13 mouse cellular contexts compared by ENCODE assay signal in the genomic region with DNA sequence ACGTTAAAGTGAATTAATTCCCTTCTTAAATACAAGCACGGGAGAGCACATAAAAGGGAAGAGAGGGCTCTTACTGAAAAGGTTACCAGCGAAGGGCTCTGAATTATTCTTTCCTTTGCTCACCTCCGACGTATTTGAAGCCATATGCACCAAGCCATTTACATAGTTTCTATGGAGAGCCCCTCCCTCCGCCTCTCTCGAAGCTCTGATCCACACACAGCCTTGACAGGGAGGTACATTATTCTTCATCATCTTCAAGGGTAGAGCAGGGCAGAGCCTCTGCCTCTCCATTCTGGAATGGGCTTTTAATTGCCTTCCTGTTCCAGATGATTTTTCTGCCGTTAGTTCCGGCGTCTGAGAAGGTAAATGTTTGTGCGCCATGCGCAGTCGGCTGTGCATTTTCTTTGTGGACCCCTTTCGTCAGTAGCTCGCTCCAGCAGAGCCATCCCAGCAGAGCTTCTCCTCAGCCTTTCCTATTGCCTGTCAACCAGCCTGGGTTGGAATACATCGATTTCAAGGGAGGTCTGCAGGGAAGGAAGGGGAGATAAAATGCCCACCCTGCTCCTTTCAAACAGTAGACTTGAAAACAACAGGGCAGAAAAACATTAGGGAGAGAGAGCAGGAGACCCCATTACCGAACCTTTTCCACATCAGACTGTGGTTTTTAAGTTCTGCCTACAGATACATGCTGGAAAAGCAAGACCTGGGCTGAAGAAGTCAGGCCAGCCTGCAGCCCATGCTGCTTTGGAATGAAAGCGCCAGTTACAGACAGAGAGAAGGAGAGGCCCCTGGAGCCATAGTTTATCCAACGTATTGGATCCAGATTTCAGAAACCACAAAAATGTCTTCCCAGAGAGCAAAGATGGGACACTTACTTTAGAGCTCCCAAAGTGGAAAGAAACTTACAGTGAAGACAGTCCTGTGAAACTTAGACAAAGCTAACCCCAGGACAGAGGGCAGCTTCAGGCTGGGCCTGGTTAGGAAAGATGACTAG.
DNase-seq lines count a peak whose midpoint lies in the region; ATAC-seq and TF ChIP-seq lines count a peak whose summit lies in the region.
"Had no signal": no experiment of that assay in that cellular context is flagged by ENCODE, and none has a peak within 500 bp of the region (broad histone marks: within the 10 kb centered on the region; RNA-seq: fewer than 3 reads in every experiment).

No protein-coding gene starts in this region.

- no peaks in the 10 kb centered on the region for H3K9me3 ChIP-seq in intestine, embryonic 16.5 days (ENCODE audit: control insufficient read depth, low read length)
- H3K9me3 ChIP-seq in intestine, postnatal 0 days (ENCODE audit: control insufficient read depth) = no peaks in the 10 kb centered on the region
- no peaks in the 10 kb centered on the region for H3K9me3 ChIP-seq in embryonic facial prominence, embryonic 15.5 days (replicated peaks)
- no peaks in the 10 kb centered on the region for H3K9me3 ChIP-seq in limb, embryonic 13.5 days

- H3K27me3 ChIP-seq in intestine, embryonic 16.5 days (replicated peaks; ENCODE audit: control insufficient read depth, insufficient read depth, low read length) = no peaks in the 10 kb centered on the region
- H3K27me3 ChIP-seq in intestine, postnatal 0 days (replicated peaks; ENCODE audit: control insufficient read depth, insufficient read depth, low read length) = no peaks in the 10 kb centered on the region
- no peaks in the 10 kb centered on the region for H3K27me3 ChIP-seq in embryonic facial prominence, embryonic 15.5 days
- H3K27me3 ChIP-seq in limb, embryonic 13.5 days = no peaks in the 10 kb centered on the region

- H3K4me2 ChIP-seq in intestine, embryonic 16.5 days (ENCODE audit: low read depth, low read length) = peak overlapping the region; percentile 5; the same call in 1 of the 2 replicates
- no peak overlapping the region for H3K4me2 ChIP-seq in intestine, postnatal 0 days (replicated peaks; ENCODE audit: low read depth)
- no peak overlapping the region for H3K4me2 ChIP-seq in embryonic facial prominence, embryonic 15.5 days (replicated peaks)
- peak overlapping the region; percentile 30; the same call in 1 of the 2 replicates for H3K4me2 ChIP-seq in limb, embryonic 13.5 days (replicated peaks)
- H3K4me2 ChIP-seq: liver, embryonic 11.5 days had no signal

- H3K4me3 ChIP-seq in intestine, embryonic 16.5 days (ENCODE audit: low read length) = no peak overlapping the region
- no peak overlapping the region for H3K4me3 ChIP-seq in intestine, postnatal 0 days (ENCODE audit: low read depth, low read length)
- H3K4me3 ChIP-seq in embryonic facial prominence, embryonic 15.5 days (replicated peaks) = no peak overlapping the region
- H3K4me3 ChIP-seq in limb, embryonic 13.5 days = no peak overlapping the region
- H3K4me3 ChIP-seq: megakaryocyte, embryonic 14.5 days had no signal

- no peaks in the 10 kb centered on the region for H3K36me3 ChIP-seq in intestine, embryonic 16.5 days (ENCODE audit: control insufficient read depth, insufficient read depth, low read length)
- H3K36me3 ChIP-seq in intestine, postnatal 0 days (ENCODE audit: control insufficient read depth, insufficient read depth) = no peaks in the 10 kb centered on the region
- no peaks in the 10 kb centered on the region for H3K36me3 ChIP-seq in embryonic facial prominence, embryonic 15.5 days
- H3K36me3 ChIP-seq in limb, embryonic 13.5 days = no peaks in the 10 kb centered on the region

- 0 out of 2 replicates have a peak overlapping the region, but pooled peaks have one; percentile 16 for H3K9ac ChIP-seq in intestine, embryonic 16.5 days (ENCODE audit: low read depth, low read length)
- H3K9ac ChIP-seq in intestine, postnatal 0 days (ENCODE audit: low read depth, low read length) = no peak overlapping the region
- no peak overlapping the region for H3K9ac ChIP-seq in embryonic facial prominence, embryonic 15.5 days
- no peak overlapping the region for H3K9ac ChIP-seq in limb, embryonic 13.5 days

- H3K4me1 ChIP-seq in intestine, embryonic 16.5 days (ENCODE audit: control insufficient read depth, insufficient read depth, low read length) = peaks cover 7% of the 10 kb centered on the region
- H3K4me1 ChIP-seq in intestine, postnatal 0 days (replicated peaks; ENCODE audit: control insufficient read depth, insufficient read depth, low read length) = no peaks in the 10 kb centered on the region
- H3K4me1 ChIP-seq in embryonic facial prominence, embryonic 15.5 days = peaks cover 24% of the 10 kb centered on the region
- peaks cover 19% of the 10 kb centered on the region for H3K4me1 ChIP-seq in limb, embryonic 13.5 days
- H3K4me1 ChIP-seq: megakaryocyte, embryonic 14.5 days had no signal

- no peak for TF ChIP-seq POLR2A in brain, embryonic 14.5 days (IDR thresholded peaks at IDR 0.05; ENCODE audit: borderline replicate concordance, extremely low read depth, insufficient read depth, insufficient read length, poor library complexity, severe bottlenecking)

- 0 out of 2 replicates have a peak overlapping the region, but pooled peaks have one; percentile 5 for H3K27ac ChIP-seq in intestine, embryonic 16.5 days (ENCODE audit: low read length)
- H3K27ac ChIP-seq in intestine, postnatal 0 days (ENCODE audit: low read depth, low read length) = no peak overlapping the region
- H3K27ac ChIP-seq in embryonic facial prominence, embryonic 15.5 days (replicated peaks) = peak overlapping the region; percentile 86
- H3K27ac ChIP-seq in limb, embryonic 13.5 days = peak overlapping the region; percentile 18; the same call in 1 of the 2 replicates

- no peak for TF ChIP-seq CTCF in intestine, postnatal 0 days (IDR thresholded peaks at IDR 0.05; ENCODE audit: low read depth)
- TF ChIP-seq CTCF in brain, embryonic 14.5 days (IDR thresholded peaks at IDR 0.05; ENCODE audit: borderline replicate concordance, extremely low read depth, insufficient read depth, insufficient read length) = no peak

- DNase-seq in brain, embryonic 14.5 days (ENCODE audit: low read depth) = peak; percentile 31
- no peak for DNase-seq in heart, postnatal 10 days
- DNase-seq in adrenal gland, postnatal 25 days = no peak
- DNase-seq: cerebellum, adult 9-10 months; heart, adult 11 months; kidney, adult 9 months; right cerebral cortex, postnatal 14 days had no signal

- intact Hi-C loops in heart, postnatal 10 days (cut with DNase I) = no loop called here

- WGBS in intestine, embryonic 16.5 days = 49% methylated on average over 19 of the region's 19 CpGs
- WGBS in intestine, postnatal 0 days = 58% methylated on average over 19 of the region's 19 CpGs
- WGBS in embryonic facial prominence, embryonic 15.5 days = 37% methylated on average over 19 of the region's 19 CpGs
- WGBS in limb, embryonic 13.5 days = 36% methylated on average over 19 of the region's 19 CpGs

- ATAC-seq in intestine, embryonic 16.5 days = no peak
- no peak for ATAC-seq in intestine, postnatal 0 days
- peak; percentile 70; the same call in 1 of the 2 replicates for ATAC-seq in embryonic facial prominence, embryonic 15.5 days (ENCODE audit: insufficient number of reproducible peaks, low FRiP score, low TSS enrichment, low read depth)
- no peak for ATAC-seq in limb, embryonic 13.5 days (ENCODE audit: low FRiP score, low read depth)

Comparison
In these comparisons a context has a peak if more than half of its experiments do, and no peak if none do; other contexts are left out.
1. H3K4me2 ChIP-seq: peak in intestine, embryonic 16.5 days (single experiment) and limb, embryonic 13.5 days (single experiment); none in intestine, postnatal 0 days (single experiment) and embryonic facial prominence, embryonic 15.5 days (single experiment).